ENCODE assay signal across 9 mouse cellular contexts in genomic region chr3:89448720-89449537, GRCm38 (mm10). TPM values are rescaled to one million over a fixed set of nuclear protein-coding genes. Genes with fewer than 3 reads are reported as not detected.
A peak's percentile ranks its signal among the peaks of the same experiment; 100 is the strongest.
DNase-seq lines count a peak whose midpoint lies in the region; ATAC-seq and TF ChIP-seq lines count a peak whose summit lies in the region.
"Had no signal": no experiment of that assay in that cellular context is flagged by ENCODE, and none has a peak within 500 bp of the region (broad histone marks: within the 10 kb centered on the region; RNA-seq: fewer than 3 reads in every experiment).

No protein-coding gene starts in this region.

- H3K9ac ChIP-seq in ES-Bruce4 (ENCODE audit: low read depth, poor library complexity, severe bottlenecking), result no peak overlapping the region
- H3K9ac ChIP-seq in embryonic facial prominence, embryonic 14.5 days (ENCODE audit: low read depth, low read length), result no peak overlapping the region
- no peak overlapping the region for H3K9ac ChIP-seq in intestine, postnatal 0 days (ENCODE audit: low read depth, low read length)
- no peak overlapping the region for H3K9ac ChIP-seq in lung, postnatal 0 days (replicated peaks; ENCODE audit: low read depth)
- H3K9ac ChIP-seq: limb, embryonic 13.5 days had no signal

- WGBS in heart, embryonic 10.5 days, result 41% methylated on average over 13 of the region's 13 CpGs
- 65% methylated on average over 13 of the region's 13 CpGs for WGBS in embryonic facial prominence, embryonic 14.5 days
- 64% methylated on average over 13 of the region's 13 CpGs for WGBS in intestine, postnatal 0 days
- WGBS in lung, postnatal 0 days, result 43% methylated on average over 13 of the region's 13 CpGs

- peak; percentile 12 for ATAC-seq in embryonic facial prominence, embryonic 14.5 days (ENCODE audit: low read depth)
- 0 out of 2 replicates have a peak, but pooled peaks have one; percentile 18 for ATAC-seq in intestine, postnatal 0 days
- ATAC-seq in lung, postnatal 0 days, result peak; percentile 60

- no peak for TF ChIP-seq EP300 in ES-Bruce4 (IDR thresholded peaks at IDR 0.05; ENCODE audit: insufficient read depth, low read depth, low read length)
- no peak for TF ChIP-seq EP300 in lung, postnatal 0 days (IDR thresholded peaks at IDR 0.05)

- H3K9me3 ChIP-seq in heart, embryonic 10.5 days, result no peaks in the 10 kb centered on the region
- H3K9me3 ChIP-seq in ES-Bruce4 (replicated peaks; ENCODE audit: control insufficient read depth, insufficient read depth, low read length, poor library complexity, severe bottlenecking), result no peaks in the 10 kb centered on the region
- H3K9me3 ChIP-seq in embryonic facial prominence, embryonic 14.5 days (ENCODE audit: control insufficient read depth, low read length), result no peaks in the 10 kb centered on the region
- no peaks in the 10 kb centered on the region for H3K9me3 ChIP-seq in intestine, postnatal 0 days (ENCODE audit: control insufficient read depth)
- no peaks in the 10 kb centered on the region for H3K9me3 ChIP-seq in lung, postnatal 0 days (ENCODE audit: low read length)
- H3K9me3 ChIP-seq: limb, embryonic 13.5 days had no signal

- peak overlapping the region; percentile 24 for H3K4me3 ChIP-seq in heart, embryonic 10.5 days
- H3K4me3 ChIP-seq in ES-Bruce4 (ENCODE audit: low read depth, low read length), result peak overlapping the region; percentile 35
- H3K4me3 ChIP-seq in embryonic facial prominence, embryonic 14.5 days (ENCODE audit: low read depth, low read length), result no peak overlapping the region
- H3K4me3 ChIP-seq in intestine, postnatal 0 days (ENCODE audit: low read depth, low read length), result no peak overlapping the region
- H3K4me3 ChIP-seq in lung, postnatal 0 days (ENCODE audit: low read depth, low read length), result no peak overlapping the region
- H3K4me3 ChIP-seq: limb, embryonic 13.5 days had no signal

- TF ChIP-seq CTCF in ES-Bruce4 (IDR thresholded peaks at IDR 0.05; ENCODE audit: low read depth, low read length), result no peak
- TF ChIP-seq CTCF in intestine, postnatal 0 days (IDR thresholded peaks at IDR 0.05; ENCODE audit: low read depth), result no peak
- TF ChIP-seq CTCF in lung, postnatal 0 days (IDR thresholded peaks at IDR 0.05), result no peak

- no peaks in the 10 kb centered on the region for H3K27me3 ChIP-seq in heart, embryonic 10.5 days (ENCODE audit: insufficient read depth, poor library complexity, severe bottlenecking)
- H3K27me3 ChIP-seq in ES-Bruce4 (ENCODE audit: control insufficient read depth, insufficient read depth, low read length, poor library complexity, severe bottlenecking), result no peaks in the 10 kb centered on the region
- no peaks in the 10 kb centered on the region for H3K27me3 ChIP-seq in embryonic facial prominence, embryonic 14.5 days (replicated peaks; ENCODE audit: control insufficient read depth, insufficient read depth, low read length)
- no peaks in the 10 kb centered on the region for H3K27me3 ChIP-seq in intestine, postnatal 0 days (replicated peaks; ENCODE audit: control insufficient read depth, insufficient read depth, low read length)
- no peaks in the 10 kb centered on the region for H3K27me3 ChIP-seq in lung, postnatal 0 days (replicated peaks; ENCODE audit: insufficient read depth, low read length)
- H3K27me3 ChIP-seq: limb, embryonic 13.5 days had no signal

- peak overlapping the region; percentile 82 for H3K27ac ChIP-seq in heart, embryonic 10.5 days
- H3K27ac ChIP-seq in ES-Bruce4 (ENCODE audit: insufficient read depth, low read length), result no peak overlapping the region
- H3K27ac ChIP-seq in embryonic facial prominence, embryonic 14.5 days (replicated peaks; ENCODE audit: low read depth, low read length), result no peak overlapping the region
- no peak overlapping the region for H3K27ac ChIP-seq in intestine, postnatal 0 days (ENCODE audit: low read depth, low read length)
- no peak overlapping the region for H3K27ac ChIP-seq in lung, postnatal 0 days (ENCODE audit: low read length)
- H3K27ac ChIP-seq: limb, embryonic 13.5 days had no signal

- H3K36me3 ChIP-seq in heart, embryonic 10.5 days, result peaks cover 41% of the 10 kb centered on the region
- H3K36me3 ChIP-seq in ES-Bruce4 (ENCODE audit: control insufficient read depth, insufficient read depth, low read length, poor library complexity, severe bottlenecking), result no peaks in the 10 kb centered on the region
- peaks cover 20% of the 10 kb centered on the region for H3K36me3 ChIP-seq in embryonic facial prominence, embryonic 14.5 days (ENCODE audit: control insufficient read depth, insufficient read depth, low read length)
- H3K36me3 ChIP-seq in intestine, postnatal 0 days (ENCODE audit: control insufficient read depth, insufficient read depth), result peaks cover 43% of the 10 kb centered on the region
- H3K36me3 ChIP-seq in lung, postnatal 0 days (ENCODE audit: insufficient read depth, low read length), result peaks cover 8% of the 10 kb centered on the region; the same call in 1 of the 2 replicates

- TF ChIP-seq POLR2A in ES-Bruce4 (IDR thresholded peaks at IDR 0.05; ENCODE audit: insufficient read depth, low read length), result no peak

- H3K4me1 ChIP-seq in heart, embryonic 10.5 days, result peaks cover 52% of the 10 kb centered on the region
- H3K4me1 ChIP-seq in ES-Bruce4 (ENCODE audit: control insufficient read depth, insufficient read depth, low read length), result no peaks in the 10 kb centered on the region
- H3K4me1 ChIP-seq in embryonic facial prominence, embryonic 14.5 days (ENCODE audit: control insufficient read depth, insufficient read depth, low read length), result no peaks in the 10 kb centered on the region
- H3K4me1 ChIP-seq in intestine, postnatal 0 days (replicated peaks; ENCODE audit: control insufficient read depth, insufficient read depth, low read length), result no peaks in the 10 kb centered on the region
- H3K4me1 ChIP-seq in lung, postnatal 0 days (ENCODE audit: insufficient read depth, low read depth, low read length), result no peaks in the 10 kb centered on the region

- DNase-seq in heart, embryonic 10.5 days (ENCODE audit: low spot score), result no peak
- no peak for DNase-seq in heart, adult 8-10 months (ENCODE audit: low spot score)
- DNase-seq in embryonic facial prominence, embryonic 14.5 days (ENCODE audit: low spot score), result peak; percentile 55
- DNase-seq in lung, postnatal 0 days (ENCODE audit: low spot score), result peak; percentile 83
- DNase-seq in right cerebral cortex, postnatal 14 days, result no peak
- DNase-seq in layer of hippocampus, postnatal 36 days, result no peak

- no peak overlapping the region for H3K4me2 ChIP-seq in embryonic facial prominence, embryonic 14.5 days (ENCODE audit: low read depth, low read length)
- H3K4me2 ChIP-seq in intestine, postnatal 0 days (replicated peaks; ENCODE audit: low read depth), result no peak overlapping the region
- no peak overlapping the region for H3K4me2 ChIP-seq in lung, postnatal 0 days (replicated peaks; ENCODE audit: low read depth, low read length)
- H3K4me2 ChIP-seq: limb, embryonic 13.5 days had no signal

RNA-seq across cellular contexts. Expression of gene Pmvk, which starts 5.4 kb away (rescaled TPM):
- 64.3 and 70.4 TPM in 2 replicates for polyA plus RNA-seq in heart, embryonic 10.5 days (2016; fragmentation: Nextera tagmentation; extraction: Ambion mirVana)
- 1 to 10 TPM; 5.5 to 8.6 (median 7.5) TPM for total RNA-seq in heart, adult 8-10 months (2022)
- polyA plus RNA-seq in ES-Bruce4 (2011; ENCODE audit: insufficient read depth, insufficient read length, low read depth, missing spikeins), result 48.3 and 51.9 TPM in 2 replicates
- polyA plus RNA-seq in embryonic facial prominence, embryonic 14.5 days (2014; fragmentation: Nextera tagmentation; extraction: Ambion mirVana), result 45.7 and 48.6 TPM in 2 replicates
- polyA plus RNA-seq in intestine, postnatal 0 days (2015; fragmentation: Nextera tagmentation; extraction: Ambion mirVana), result 27.7 and 28.4 TPM in 2 replicates
- 53.5 and 96.6 TPM in 2 replicates for polyA plus RNA-seq in lung, postnatal 0 days (2015; fragmentation: Nextera tagmentation; extraction: Ambion mirVana)
- total RNA-seq in layer of hippocampus, postnatal 36 days (2021), result 10 to 100 TPM; 28.3 to 28.4 TPM

RNA-seq across cellular contexts. Expression of gene Pbxip1, which starts 12.4 kb away (rescaled TPM):
- polyA plus RNA-seq in heart, embryonic 10.5 days (2016; fragmentation: Nextera tagmentation; extraction: Ambion mirVana), result 46.5 and 68.4 TPM in 2 replicates
- 10 to 100 TPM; 67.8 to 74.7 (median 71.2) TPM for total RNA-seq in heart, adult 8-10 months (2022)
- 12.2 and 13.6 TPM in 2 replicates for polyA plus RNA-seq in ES-Bruce4 (2011; ENCODE audit: insufficient read depth, insufficient read length, low read depth, missing spikeins)
- 24.1 and 25.9 TPM in 2 replicates for polyA plus RNA-seq in embryonic facial prominence, embryonic 14.5 days (2014; fragmentation: Nextera tagmentation; extraction: Ambion mirVana)
- polyA plus RNA-seq in intestine, postnatal 0 days (2015; fragmentation: Nextera tagmentation; extraction: Ambion mirVana), result 52.2 and 55.8 TPM in 2 replicates
- polyA plus RNA-seq in lung, postnatal 0 days (2015; fragmentation: Nextera tagmentation; extraction: Ambion mirVana), result 55.9 and 63.0 TPM in 2 replicates
- 10 to 100 TPM; 38.3 to 43.4 TPM for total RNA-seq in layer of hippocampus, postnatal 36 days (2021)

RNA-seq across cellular contexts. Expression of gene Pygo2, which starts 18.9 kb away (rescaled TPM):
- 28.2 and 35.9 TPM in 2 replicates for polyA plus RNA-seq in heart, embryonic 10.5 days (2016; fragmentation: Nextera tagmentation; extraction: Ambion mirVana)
- total RNA-seq in heart, adult 8-10 months (2022), result 10 to 100 TPM; 13.3 to 17.9 (median 14.9) TPM
- 41.7 and 43.3 TPM in 2 replicates for polyA plus RNA-seq in ES-Bruce4 (2011; ENCODE audit: insufficient read depth, insufficient read length, low read depth, missing spikeins)
- 49.2 and 51.6 TPM in 2 replicates for polyA plus RNA-seq in embryonic facial prominence, embryonic 14.5 days (2014; fragmentation: Nextera tagmentation; extraction: Ambion mirVana)
- polyA plus RNA-seq in intestine, postnatal 0 days (2015; fragmentation: Nextera tagmentation; extraction: Ambion mirVana), result 17.1 and 17.5 TPM in 2 replicates
- polyA plus RNA-seq in lung, postnatal 0 days (2015; fragmentation: Nextera tagmentation; extraction: Ambion mirVana), result 19.4 and 20.7 TPM in 2 replicates
- total RNA-seq in layer of hippocampus, postnatal 36 days (2021), result 10 to 100 TPM; 59.4 to 64.8 TPM

RNA-seq across cellular contexts. Expression of gene Shc1, which starts 30.7 kb away (rescaled TPM):
- polyA plus RNA-seq in heart, embryonic 10.5 days (2016; fragmentation: Nextera tagmentation; extraction: Ambion mirVana), result 72.2 and 79.5 TPM in 2 replicates
- total RNA-seq in heart, adult 8-10 months (2022), result 10 to 100 TPM; 33.3 to 37.7 (median 36.5) TPM
- 87.4 and 88.9 TPM in 2 replicates for polyA plus RNA-seq in ES-Bruce4 (2011; ENCODE audit: insufficient read depth, insufficient read length, low read depth, missing spikeins)
- polyA plus RNA-seq in embryonic facial prominence, embryonic 14.5 days (2014; fragmentation: Nextera tagmentation; extraction: Ambion mirVana), result 74.0 and 75.2 TPM in 2 replicates
- polyA plus RNA-seq in intestine, postnatal 0 days (2015; fragmentation: Nextera tagmentation; extraction: Ambion mirVana), result 43.4 and 48.6 TPM in 2 replicates
- 52.6 and 55.7 TPM in 2 replicates for polyA plus RNA-seq in lung, postnatal 0 days (2015; fragmentation: Nextera tagmentation; extraction: Ambion mirVana)
- total RNA-seq in layer of hippocampus, postnatal 36 days (2021), result 10 to 100 TPM; 12.1 to 12.4 TPM

RNA-seq across cellular contexts. Expression of gene Cks1b, which starts 30.7 kb away (rescaled TPM):
- polyA plus RNA-seq in heart, embryonic 10.5 days (2016; fragmentation: Nextera tagmentation; extraction: Ambion mirVana), result 465 and 589 TPM in 2 replicates
- 1 to 10 TPM; 3.8 to 5.4 (median 4.2) TPM for total RNA-seq in heart, adult 8-10 months (2022)
- polyA plus RNA-seq in ES-Bruce4 (2011; ENCODE audit: insufficient read depth, insufficient read length, low read depth, missing spikeins), result 290 and 304 TPM in 2 replicates
- 380 and 425 TPM in 2 replicates for polyA plus RNA-seq in embryonic facial prominence, embryonic 14.5 days (2014; fragmentation: Nextera tagmentation; extraction: Ambion mirVana)
- 106 and 118 TPM in 2 replicates for polyA plus RNA-seq in intestine, postnatal 0 days (2015; fragmentation: Nextera tagmentation; extraction: Ambion mirVana)
- polyA plus RNA-seq in lung, postnatal 0 days (2015; fragmentation: Nextera tagmentation; extraction: Ambion mirVana), result 75.5 and 83.0 TPM in 2 replicates
- total RNA-seq in layer of hippocampus, postnatal 36 days (2021), result 1 to 10 TPM; 3.1 TPM

Comparison
In these comparisons a context has a peak if more than half of its experiments do, and no peak if none do; other contexts are left out.
1. DNase-seq: peak in embryonic facial prominence, embryonic 14.5 days (single experiment) and lung, postnatal 0 days (single experiment); none in heart, embryonic 10.5 days (single experiment), heart, adult 8-10 months (single experiment), right cerebral cortex, postnatal 14 days (single experiment) and layer of hippocampus, postnatal 36 days (0 of 2).
2. H3K4me3 ChIP-seq: peak in heart, embryonic 10.5 days (single experiment) and ES-Bruce4 (single experiment); none in embryonic facial prominence, embryonic 14.5 days (single experiment), intestine, postnatal 0 days (single experiment) and lung, postnatal 0 days (single experiment).
3. Peak in every context shown above with its lines, with median percentiles within 50 percentile points of each other: ATAC-seq.